Mouse (Mus musculus): Measurements from ENCODE around the gene Vps52. TPM values are rescaled to one million over a fixed set of nuclear protein-coding genes. Genes with fewer than 3 reads are reported as not detected.
A peak's percentile ranks its signal among the peaks of the same experiment; 100 is the strongest.

The Vps52 gene
- total RNA-seq, 4 experiments from 2014 or later = 32.0 to 34.6 (median 32.5) TPM

GRCm38 (mm10) chr17:33920282-33921097, 35.1 kb upstream of the Vps52 start:
- peak; percentile 72 to 73 for DNase-seq (ENCODE audit: low spot score in 2 of 2)

- DNase-seq (ENCODE audit: low spot score in 2 of 2) = no peak
Measured at GRCm38 (mm10) chr17:33921361-33921760, 34.3 kb upstream of the Vps52 start.

GRCm38 (mm10) chr17:33924577-33925283, 30.9 kb upstream of the Vps52 start:
- no peak for DNase-seq (ENCODE audit: low spot score in 2 of 2)

DNA sequence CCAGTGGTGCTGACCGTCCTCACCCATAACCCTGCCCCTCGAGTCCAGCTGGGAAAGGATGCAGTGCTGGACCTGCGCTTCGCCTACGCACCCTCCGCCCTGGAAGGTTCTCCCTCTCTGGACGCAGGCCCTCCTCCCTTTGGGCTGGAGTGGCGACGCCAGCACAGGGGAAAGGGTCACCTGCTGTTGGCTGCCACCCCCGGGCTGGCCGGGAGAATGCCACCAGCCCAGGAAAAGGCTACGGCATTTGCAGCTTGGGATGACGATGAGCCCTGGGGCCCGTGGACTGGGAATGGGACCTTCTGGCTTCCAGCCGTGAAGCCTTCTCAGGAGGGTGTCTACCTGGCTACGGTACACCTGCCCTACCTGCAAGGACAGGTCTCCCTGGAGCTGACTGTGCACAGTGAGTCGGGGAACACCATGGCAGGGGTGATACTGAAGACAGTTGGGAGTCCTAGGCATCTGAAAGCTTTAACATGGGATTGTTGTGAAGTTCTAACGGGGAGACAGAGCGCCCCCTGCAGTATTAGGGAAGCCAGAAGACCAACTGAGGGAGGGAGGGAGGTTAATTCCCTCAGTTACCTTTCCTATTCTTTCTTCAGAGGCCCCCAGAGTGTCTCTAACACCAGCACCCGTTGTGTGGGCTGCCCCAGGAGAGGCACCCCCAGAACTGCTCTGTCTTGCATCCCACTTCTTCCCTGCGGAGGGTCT, 30.1 kb upstream of the Vps52 start:
- no peak for DNase-seq (ENCODE audit: low spot score in 2 of 2)

DNA sequence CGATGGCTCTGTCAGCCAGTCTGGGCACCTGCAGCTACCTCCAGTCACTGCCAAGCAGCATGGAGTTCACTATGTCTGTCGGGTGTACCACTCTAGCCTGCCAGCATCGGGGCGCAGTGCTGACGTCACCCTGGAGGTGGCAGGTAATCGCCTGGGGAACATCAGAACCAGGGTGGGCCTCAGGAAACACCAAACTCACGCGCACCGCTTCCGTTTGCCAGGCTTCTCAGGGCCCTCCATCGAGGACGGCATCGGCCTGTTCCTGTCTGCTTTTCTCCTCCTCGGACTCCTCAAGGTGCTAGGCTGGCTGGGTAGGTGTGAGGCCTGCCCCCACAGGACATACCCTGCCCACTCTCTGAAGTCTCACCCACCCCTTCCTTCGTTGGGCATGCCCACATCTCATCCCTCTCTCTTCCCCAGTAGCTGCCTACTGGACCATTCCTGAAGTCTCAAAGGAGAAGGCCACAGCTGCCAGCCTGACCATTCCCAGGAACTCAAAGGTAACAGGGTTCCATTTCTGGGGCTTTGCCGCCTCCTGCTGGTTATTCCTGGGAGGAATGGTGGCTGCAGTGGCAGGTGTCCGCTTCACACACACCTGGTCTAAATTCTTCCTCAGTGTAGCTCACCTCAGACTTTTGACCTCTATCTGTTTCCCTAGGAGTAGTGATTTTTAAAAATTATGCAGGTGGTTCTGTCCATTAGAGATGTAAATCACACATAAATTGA, 29.2 kb upstream of the Vps52 start:
- no peak for DNase-seq (ENCODE audit: low spot score in 2 of 2)

- no peak for DNase-seq (ENCODE audit: low spot score in 2 of 2)
Measured at GRCm38 (mm10) chr17:33928251-33928947, 27.2 kb upstream of the Vps52 start.

GRCm38 (mm10) chr17:33929371-33930279, 26.0 kb upstream of the Vps52 start, which contains the start of gene Rgl2:
Gene Rgl2, plus strand, starts transcription at chr17:33929543.
- DNase-seq (ENCODE audit: low spot score in 2 of 2) = peak; percentile 83 to 85

DNA sequence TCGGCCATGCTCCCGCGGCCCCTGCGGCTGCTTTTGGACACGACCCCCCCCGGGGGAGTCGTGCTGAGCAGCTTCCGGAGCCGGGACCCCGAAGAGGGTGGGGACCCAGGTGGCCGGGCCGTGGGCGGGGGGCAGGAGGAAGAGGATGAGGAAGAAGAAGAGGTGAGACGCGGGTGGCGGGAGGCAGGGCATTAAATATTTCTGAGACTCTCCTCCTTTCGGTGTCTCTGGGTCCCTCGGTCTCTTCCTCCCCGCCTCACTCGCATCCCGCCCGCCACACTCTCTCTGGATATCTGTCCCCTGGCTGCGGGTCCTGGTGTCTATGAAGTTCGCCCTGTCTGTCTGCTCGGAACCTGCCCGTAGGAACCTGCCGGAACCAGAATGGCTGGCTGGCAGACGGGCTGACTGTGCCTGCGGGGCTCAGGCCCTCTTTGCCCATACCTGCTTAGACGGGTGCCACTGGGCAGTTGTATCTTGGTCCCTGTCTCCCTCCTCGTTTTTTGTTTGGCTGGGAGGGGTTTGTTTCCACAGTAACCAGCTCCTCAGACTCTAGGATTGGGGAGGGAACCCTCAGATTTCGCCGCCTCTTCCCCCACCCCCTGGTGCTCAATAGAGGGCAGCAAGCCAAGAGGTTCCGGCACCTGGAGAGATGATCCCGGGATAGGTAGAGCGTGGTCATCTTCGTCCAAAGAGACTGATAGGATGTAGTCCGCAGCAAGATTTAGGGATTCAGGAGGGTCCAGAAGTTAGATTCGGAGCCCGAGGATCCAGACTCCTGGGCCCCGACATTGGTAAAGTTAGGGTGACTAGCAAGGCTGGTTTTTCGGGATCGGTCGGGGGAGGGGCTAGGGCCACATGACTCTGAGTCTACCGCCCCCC, 25.1 kb upstream of the Vps52 start:
- no peak for DNase-seq (ENCODE audit: low spot score in 2 of 2)

DNA sequence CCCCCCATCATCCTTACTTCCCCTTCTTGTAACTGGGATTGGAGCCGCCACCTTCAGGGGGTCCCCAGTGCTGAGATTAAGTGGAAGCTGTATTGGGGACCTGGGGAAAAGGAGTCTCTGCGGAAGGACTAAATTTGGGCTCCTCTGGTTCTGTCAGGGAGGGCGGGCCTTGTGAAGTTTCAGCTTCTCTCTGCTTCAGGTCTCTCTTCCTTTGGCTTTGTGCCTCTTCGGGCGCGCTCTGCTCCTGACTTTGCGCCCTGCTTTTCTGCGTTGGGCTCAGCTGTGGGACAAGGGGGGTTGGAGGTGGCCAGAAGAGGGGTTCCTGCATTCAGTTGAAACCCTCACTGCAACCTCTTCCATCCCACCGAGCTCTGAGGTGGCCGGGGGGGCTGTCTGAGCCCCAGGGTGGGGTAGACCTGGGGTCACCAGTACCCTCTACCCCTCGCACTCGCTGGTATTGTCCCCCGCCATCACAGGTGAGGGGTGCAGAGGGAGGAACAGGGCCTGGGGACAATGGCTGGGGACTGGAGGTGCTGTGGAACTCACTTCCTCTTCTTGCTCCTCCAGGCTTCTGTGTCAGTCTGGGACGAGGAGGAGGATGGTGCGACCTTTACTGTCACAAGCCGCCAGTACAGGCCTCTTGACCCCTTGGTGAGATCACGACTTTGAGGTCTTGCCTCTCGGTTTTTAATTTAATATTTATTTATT, 24.3 kb upstream of the Vps52 start:
- DNase-seq (ENCODE audit: low spot score in 2 of 2) = no peak

GRCm38 (mm10) chr17:33931947-33932346, 23.7 kb upstream of the Vps52 start:
- DNase-seq (ENCODE audit: low spot score in 2 of 2) = no peak

- no peak for DNase-seq (ENCODE audit: low spot score in 2 of 2)
Measured at GRCm38 (mm10) chr17:33932448-33932847, 23.2 kb upstream of the Vps52 start.

DNA sequence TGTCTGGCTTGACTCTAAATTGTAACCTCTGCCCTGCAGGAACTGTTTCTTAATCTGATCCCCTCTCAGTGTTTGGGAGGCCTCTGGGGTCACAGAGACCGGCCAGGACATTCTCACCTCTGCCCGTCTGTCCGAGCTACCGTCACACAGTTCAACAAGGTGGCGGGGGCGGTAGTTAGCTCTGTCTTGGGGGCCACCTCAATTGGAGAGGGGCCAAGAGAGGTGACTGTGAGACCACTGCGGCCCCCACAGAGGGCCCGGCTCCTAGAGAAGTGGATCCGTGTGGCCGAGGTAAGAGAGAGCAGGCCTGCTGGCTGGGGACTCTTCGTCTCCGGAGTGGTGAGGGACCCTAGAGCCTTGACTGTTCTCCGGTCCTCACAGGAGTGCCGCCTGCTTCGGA, 22.6 kb upstream of the Vps52 start:
- no peak for DNase-seq (ENCODE audit: low spot score in 2 of 2)

DNA sequence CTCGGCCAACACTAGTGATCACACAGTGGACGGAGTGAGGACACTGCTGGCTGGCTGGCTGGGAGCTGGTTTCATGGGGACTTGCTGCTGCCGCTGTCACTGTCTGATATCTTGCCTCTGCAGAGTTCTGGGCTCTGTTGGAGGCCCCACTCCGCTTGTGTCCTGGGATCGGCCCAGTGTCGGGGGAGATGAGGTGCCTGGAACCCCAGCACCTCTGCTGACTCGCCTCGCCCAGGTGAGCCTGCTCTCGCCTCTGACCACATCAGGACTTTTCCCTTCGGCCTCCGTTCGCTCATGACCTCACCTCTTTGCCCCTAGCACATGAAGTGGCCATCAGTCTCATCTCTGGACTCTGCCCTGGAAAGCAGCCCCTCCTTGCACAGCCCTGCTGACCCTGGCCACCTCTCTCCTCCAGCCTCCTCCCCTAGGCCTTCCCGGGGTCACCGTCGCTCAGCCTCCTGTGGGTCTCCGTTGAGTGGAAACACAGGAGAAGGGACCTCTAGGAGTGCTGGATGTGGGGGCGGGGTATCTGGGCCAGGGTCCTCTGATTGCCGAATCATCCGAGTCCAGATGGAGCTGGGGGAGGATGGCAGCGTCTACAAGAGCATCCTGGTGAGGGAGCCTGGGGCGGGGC, 20.1 kb upstream of the Vps52 start:
- DNase-seq (ENCODE audit: low spot score in 2 of 2) = no peak

DNA sequence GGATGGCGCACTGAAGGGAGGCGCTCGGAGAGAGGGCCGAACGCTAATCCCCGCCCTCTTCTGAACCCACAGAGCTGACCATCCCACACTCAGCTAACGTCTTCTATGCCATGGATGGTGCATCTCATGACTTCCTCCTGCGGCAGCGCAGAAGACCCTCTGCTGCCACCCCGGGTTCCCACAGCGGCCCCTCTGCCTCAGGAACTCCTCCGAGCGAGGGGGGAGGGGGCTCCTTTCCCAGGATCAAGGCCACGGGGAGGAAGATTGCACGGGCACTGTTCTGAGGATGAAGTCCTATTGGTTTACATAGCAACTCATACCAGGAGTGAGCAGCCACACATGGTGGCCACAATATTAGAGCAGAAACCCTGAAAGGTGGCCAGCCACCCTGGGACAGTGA, 18.6 kb upstream of the Vps52 start:
- no peak for DNase-seq (ENCODE audit: low spot score in 2 of 2)

DNA sequence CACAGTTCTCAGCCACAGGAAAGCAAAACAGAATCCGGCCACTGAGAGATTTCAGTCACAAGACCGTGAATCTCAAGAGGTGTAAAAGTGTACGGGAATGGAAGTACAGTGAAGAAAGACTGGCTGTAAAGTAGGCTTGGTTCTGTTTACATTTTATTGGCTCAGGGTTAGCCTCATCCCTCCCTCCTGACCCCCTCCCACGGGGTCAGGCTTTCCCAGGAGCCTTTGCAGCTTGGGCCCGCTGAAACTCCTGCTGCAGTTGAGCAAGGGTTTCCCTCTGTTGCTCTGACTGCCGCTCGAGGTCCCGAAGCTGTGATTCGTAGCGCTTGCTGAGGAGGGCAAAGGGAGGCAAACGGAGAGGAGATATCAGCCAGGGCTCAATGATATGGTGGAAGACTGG, 16.8 kb upstream of the Vps52 start:
- no peak for DNase-seq (ENCODE audit: low spot score in 2 of 2)

DNA sequence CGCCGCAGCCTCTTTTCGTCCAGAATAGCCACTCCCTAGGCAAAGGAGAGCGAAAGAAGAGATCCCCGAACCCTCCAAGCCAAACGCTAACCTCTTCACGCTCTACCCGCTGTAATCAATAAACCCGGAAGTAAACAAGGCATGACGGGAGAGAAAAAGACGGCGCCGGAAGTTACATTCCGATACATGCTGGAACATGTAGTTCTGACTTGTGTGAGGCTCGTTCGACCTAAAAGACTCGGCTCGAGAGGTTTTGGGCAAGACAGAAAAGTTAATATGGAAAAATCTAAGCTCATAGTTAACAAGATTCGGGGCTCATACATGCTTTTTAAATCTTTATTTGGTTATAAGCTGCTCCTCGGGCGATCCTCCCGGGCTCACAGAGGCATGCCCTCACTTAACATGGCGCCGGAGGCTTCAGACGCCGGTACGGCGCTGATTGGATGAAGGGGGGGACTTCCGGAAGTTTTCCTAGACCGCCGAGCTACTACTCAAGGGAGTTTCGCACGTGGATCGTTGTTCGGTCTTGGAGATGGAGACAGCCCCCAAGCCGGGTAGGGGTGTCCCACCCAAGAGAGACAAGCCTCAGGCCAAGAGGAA, 15.3 kb upstream of the Vps52 start, which contains the start of the genes Pfdn6 and Wdr46:
TSS of gene Pfdn6 (minus strand) at position 138 of the 600 bp plus-strand sequence.
TSS of gene Wdr46 (plus strand) at position 455 of the 600 bp plus-strand sequence.
- DNase-seq (ENCODE audit: low spot score in 2 of 2) = peak; percentile 54 to 73

DNA sequence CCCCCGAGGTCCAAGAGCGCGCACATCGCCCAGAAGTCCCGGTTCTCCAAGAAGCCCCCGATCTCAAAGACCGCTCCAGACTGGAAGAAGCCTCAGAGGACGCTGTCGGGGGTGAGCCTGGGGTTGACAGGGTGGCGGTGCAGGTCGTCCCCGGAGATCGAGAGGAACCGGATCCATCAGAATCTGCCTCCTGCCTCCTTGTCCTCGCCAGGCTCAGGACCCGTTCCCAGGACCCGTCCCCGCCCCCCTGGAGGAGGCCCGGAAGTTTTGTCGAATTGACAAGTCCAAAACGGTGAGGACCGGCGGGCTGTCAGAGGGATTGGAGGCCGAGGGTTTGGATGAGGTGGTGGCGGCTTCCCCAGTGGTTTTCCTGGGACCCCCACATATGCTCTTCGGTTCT, 14.6 kb upstream of the Vps52 start:
- no peak for DNase-seq (ENCODE audit: low spot score in 2 of 2)
